Mouse (Mus musculus): Measurements from ENCODE around the gene Il2ra.

Il2ra gene

DNA sequence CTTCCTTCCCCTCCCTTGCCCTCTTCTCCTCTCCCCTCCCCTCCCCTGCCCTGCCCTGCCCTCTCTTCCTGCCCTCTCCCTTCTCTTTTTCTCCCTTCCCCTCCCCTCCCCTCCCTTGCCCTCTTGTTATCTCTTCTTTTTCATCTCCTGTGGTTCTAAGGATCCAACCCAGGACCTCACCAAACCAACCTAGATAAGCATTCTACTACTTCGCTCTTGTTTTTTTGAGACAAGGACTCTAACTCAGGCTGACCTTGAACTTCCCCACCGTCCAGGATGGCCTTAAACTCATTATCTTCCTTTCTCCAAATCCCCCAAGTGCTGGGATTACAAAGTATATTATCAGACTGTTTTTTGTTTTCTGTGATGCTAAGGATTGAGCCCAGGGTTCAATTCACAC, 10.2 kb downstream of the Il2ra start:
- no peak for DNase-seq (ENCODE audit: low read depth, low spot score)

DNA sequence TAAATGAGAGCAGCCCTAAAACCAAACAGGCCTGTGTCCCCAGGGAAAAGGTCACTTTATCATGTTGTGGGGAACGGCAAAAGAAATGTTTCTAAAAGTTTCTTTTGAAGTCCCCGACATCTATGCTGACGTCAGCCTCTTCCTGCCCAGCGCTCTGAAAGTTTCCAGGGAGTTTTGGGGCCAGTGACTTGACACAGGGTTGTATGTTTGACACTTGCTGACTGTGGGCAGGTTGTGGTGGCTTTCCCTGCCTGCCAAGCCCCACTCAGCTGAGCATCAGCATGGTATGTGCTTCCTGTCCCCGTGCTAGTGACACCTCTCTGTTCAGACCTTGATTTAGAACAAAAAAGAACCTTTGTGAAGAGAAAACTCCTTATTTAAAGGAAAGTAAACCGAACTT, 10.7 kb downstream of the Il2ra start:
- DNase-seq (ENCODE audit: low read depth, low spot score): no peak

DNA sequence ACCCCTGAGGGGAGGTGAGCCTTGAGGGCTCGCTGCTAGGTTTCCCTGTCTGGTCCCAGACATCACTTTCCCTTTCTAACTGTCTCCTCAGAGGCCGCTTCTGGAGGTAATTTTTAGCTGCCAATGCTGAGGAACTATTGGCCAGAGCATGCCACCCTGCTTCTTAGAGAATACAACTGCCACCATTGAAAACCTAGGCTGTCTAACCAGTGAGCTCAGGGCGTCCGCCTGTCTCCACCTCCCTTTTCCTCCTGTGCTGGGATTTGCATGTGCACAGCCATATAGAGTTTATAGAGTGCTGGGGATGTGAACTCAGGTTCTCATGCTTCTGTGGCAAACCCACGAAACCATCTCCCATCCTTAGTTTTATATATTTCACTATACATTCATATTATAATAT, 11.2 kb downstream of the Il2ra start:
- no peak for DNase-seq (ENCODE audit: low read depth, low spot score)

DNA sequence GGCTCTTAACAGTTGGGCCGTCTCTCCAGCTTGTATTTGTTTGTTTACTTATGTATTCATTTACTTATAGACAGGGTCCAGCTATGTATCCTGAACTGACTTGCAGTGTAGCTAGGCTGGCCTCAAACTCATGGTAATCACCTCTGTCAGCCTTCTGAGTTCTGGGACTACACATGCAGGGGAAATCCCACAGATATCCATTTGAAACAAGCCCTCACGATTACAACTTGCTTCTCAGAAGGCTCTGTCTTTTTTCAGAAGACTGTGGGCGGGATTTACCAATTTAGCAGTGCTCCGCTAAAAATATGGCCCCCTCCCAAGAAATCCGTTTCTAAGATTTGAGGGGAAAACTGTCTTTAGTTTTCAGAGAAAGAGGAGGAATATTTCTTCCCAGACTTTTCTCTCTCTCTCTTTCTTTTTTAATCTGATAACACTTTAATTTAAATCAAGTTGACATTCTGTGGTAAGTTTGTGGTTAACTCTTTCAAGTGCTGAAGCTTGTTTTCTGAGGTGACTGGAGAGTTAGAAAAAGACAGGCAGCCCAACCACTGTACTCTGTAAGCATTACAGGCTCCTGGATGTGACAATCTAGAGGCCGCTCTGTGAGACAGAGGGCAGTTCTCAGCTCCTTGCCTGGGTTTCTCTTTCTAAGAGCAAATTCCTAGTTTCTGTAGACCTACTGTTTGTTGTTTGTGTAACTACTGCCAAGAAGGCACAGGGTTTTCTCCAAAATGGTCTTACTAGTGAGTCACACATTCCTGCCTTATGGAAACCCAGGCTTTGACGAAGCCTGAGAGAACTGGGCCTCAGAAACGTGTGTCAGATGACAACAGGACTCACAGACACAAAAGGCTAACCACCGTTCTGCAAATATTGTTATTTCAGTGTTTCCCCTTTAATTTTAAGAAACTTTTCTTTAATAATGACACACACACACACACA, 12.7 kb downstream of the Il2ra start:
- peak; percentile 71 for DNase-seq (ENCODE audit: low read depth, low spot score)

DNA sequence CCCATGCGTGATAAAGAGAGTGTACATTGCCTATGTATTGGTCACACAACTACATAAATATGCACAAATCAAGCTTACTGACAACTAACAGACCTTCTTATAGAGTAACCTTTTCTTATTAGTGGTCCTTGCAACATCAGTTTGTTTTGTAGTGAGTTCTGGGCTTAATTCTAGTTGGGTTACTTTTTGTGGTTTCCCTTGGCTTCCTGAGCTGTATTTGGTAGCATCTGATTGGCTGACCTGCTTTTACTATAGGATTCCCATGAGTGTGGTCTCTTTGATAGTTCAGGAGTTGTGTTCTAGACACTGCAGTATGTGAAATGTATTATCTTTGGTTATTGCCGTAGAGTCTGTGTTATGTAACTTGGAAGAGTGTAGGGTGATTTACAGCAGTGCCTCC, 15.0 kb downstream of the Il2ra start:
- DNase-seq (ENCODE audit: low read depth, low spot score): no peak

DNA sequence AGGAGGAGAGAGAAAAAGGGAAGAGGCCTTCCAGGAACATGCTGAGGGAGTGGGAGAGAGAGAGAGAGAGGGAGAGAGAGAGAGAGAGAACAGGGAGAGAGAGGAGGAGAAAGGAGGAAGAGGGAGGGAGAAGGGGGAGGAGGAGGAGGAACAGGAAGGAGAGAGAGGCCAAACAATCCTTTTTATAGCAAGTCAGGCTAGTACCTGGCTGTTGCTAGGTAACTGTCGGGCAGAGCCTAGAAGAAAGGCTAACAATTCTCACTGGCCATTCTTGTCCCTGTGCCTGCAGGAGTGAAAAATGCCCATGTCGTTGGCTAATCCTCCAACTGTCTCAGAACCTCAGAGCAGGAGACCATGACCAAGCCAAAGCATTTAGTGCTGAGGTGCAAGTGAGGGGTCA, 16.7 kb downstream of the Il2ra start:
- peak; percentile 53 for DNase-seq (ENCODE audit: low read depth, low spot score)

DNA sequence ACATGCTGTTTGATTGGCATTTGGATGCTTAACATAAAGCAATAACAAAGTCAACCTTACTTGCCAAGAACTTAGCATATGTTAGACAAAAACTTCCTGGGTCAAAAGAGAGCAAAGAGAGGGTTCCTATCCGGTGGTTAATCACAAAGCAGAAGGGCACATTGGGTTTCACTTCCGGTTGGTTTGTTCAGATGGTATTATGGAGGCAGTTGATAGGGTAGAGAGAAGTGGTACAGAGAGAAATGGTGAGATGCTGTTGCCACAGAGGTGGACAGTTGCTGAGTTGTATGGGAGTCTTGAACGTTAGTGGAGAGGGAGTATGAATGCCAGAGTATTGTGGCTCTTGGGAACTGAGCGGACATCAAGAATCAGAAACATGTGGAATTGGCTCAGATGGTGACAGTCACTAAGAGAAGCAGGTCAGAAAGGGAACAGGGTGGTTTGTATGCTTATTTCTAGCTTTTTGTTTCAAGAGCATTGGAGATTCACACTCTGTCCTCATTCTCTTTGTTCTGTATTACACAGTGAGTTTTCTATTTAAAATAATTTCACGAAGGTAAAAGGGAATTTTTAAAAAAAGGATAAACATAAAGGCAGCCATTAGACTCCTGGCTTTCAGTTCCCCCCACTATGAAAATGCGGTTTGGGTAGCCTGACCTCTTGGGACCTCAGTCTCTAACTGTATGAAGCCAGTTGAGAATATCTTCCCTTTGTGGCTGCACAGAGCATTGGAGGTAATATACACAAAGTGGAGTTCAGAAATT, 19.7 kb downstream of the Il2ra start:
- no peak for DNase-seq (ENCODE audit: low read depth, low spot score)

DNA sequence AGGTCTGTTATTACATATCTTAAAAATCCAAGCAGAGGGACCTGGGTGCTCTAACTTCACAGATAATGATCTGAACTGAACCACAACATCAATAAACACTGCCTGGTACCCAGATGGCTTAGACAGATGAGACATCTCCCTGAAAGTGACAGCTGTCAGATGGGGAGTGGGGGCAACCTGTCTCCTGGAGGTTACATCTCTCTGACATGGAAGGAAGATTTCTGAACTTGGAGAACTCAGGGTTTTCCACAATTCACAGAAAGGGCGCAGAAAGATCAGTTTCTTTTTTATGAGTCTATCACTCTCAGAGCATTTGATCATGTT, 20.3 kb downstream of the Il2ra start:
- no peak for DNase-seq (ENCODE audit: low read depth, low spot score)

DNA sequence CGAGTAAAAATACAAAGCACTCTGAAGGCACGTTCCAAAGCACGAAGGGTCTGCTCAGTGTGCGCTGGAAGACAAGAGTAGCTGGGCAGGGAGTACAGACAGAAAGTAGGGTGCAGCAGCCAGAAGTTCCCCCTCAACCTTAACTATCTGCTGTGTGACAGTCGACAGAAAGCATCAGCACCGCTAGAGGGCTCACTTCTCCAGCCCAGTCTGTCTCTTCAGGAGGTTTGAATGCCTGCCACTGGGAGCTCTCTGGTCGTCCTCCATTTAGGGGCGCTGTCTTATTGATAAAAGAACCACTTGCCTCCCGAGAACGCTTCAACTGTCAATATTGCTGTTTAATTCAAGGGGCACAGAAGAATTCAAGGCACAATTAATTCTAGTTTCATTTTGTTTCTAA, 21.4 kb downstream of the Il2ra start:
- peak; percentile 81 for DNase-seq (ENCODE audit: low read depth, low spot score)

DNA sequence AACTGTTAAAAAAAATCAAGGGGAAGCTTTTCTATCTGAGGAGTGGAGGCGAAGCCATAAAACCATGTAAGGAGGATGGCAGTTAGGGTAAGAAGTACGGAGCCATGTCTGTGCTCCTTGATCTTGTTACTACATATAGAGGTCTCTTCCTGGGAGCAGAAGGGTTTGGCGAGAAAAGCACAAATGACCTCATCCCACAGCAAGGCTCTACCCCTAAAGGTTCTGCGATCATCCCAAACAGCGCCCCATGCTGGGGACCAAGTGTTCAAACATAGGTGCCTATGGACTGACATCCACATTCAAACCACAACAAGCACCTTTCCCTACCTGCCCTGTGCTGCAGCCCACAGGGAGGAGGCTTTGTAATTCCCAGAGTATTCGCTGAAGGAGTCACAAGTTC, 21.8 kb downstream of the Il2ra start:
- DNase-seq (ENCODE audit: low read depth, low spot score): no peak

DNA sequence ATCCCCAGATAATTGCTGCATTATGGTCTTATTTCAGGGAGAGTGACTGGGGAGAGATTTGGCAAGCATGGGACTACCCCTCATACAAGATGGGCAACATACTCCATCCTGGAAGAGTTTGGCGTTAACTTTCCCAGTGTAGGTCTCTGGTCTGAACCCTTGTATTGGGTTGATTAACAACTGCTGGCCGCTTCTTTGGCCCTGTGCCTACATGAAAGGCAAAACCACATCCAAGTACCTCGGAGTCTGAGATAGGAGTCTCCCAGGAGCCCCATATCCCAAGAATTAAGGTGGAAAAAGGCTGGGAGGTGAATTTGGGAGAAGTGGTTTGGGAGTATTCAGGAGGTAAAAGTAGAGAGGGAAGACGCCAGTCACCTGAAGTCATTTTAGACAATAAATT, 22.2 kb downstream of the Il2ra start:
- DNase-seq (ENCODE audit: low read depth, low spot score): no peak

DNA sequence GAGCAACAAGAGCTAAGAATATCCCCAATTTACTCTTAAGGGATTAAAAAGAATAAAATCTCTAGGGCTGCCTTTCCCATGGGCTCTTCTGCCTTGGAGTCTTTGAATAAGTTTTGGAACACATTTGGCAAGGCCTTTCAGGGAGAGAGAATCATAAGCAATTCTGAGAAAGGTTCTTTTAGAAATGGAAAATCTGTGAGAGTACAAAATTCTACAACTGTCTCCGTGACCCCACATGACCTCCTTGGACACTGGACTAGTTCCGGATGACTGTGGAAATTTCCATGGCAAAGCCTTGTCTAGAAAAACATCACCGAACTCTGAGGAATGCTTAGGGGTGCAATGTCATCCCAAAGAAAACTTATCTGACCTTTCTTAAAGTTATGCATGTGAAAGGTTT, 22.7 kb downstream of the Il2ra start:
- no peak for DNase-seq (ENCODE audit: low read depth, low spot score)

DNA sequence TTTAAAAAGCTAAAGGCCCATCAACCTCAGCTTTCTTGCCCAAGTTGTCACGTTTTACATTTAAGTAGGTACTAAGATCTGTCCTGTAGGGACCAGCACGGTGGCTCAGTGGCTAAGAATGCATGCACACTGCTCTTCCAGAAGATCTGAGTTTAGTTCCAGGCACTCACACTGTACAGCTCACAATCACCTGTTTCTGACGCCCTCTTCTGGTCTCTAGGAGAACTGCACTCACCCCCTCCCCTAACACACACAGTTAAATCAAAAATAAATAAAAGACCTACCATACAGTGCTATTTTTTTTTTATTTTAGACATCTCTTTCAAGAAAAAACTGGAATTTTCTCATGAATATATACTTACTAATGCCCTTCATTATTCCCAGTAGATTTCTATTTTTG, 29.5 kb downstream of the Il2ra start:
- no peak for DNase-seq (ENCODE audit: low read depth, low spot score)

DNA sequence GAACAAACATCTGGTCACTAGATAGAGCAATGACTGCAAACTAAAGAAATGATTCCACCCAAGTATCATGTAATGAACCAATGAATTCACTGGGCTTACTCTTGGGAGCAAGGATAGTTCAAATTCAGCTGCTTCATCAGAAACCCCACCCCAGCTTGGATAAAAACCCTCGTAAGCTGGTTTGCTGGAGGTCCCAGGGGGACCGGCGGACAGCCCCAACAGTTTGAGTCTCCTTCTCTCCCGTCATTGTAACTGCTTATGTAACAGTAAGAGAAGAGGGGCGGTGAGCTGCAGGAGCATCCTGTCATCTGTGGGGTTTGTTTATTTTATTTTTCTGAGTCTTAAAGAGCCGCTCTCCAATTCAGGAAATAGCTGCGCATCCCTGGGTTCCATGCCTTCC, 37.0 kb downstream of the Il2ra start:
- DNase-seq (ENCODE audit: low read depth, low spot score): no peak

DNA sequence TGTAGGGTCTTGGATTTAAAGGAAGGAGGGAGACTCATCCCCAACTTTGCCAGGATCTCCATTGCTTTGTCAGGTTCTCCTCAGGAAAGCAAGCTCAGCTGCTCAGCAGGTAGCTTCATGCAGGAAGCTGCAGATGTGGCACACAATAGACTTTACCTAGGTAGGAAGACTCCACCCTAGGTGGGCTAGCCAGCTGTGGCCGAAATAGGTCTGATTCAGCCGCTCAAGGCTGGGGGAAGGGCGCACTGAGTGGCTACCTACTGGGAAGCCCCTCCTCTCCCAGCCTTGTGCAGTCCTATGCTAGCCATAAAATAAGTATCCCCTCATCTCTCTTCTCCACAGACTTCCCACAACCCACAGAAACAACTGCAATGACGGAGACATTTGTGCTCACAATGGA, 40.1 kb downstream of the Il2ra start:
- no peak for DNase-seq (ENCODE audit: low read depth, low spot score)

DNA sequence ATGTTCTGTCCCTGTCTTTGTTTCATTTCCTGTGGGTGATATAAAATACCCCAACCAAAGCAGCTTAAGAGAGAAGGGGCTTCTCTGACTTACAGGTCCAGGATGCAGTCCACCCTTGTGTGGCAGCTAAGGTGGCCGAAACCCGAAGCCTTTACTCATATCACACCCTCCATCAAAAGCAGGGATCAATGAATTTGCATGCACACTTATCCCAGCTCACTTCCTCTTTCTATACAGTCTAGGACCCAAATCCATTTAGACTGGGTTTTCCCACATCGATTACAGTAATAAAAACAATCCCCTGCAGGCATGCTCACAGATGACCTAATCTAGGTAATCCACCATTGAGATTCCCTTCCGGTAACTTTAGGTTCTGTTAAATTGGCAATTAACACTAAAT, 43.9 kb downstream of the Il2ra start:
- no peak for DNase-seq (ENCODE audit: low read depth, low spot score)

DNA sequence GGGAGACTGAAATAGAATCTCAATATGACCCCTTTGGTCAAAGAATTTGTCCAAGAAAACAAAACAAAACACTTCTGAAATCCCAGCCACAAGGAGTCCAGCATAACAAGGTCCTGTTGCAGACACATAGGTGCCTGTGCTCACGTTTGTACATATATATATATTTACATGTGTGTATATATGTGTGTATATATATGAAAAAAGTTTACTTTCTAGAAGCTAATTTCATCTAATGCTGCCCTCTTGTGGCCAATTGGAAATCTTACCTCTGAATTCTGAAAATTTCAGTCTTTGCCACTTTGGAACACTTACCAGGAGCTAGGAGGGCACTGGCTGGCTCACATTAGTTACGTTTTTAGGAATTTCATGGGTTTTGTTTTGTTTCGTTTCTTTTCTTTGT, 44.8 kb downstream of the Il2ra start:
- DNase-seq (ENCODE audit: low read depth, low spot score): no peak

DNA sequence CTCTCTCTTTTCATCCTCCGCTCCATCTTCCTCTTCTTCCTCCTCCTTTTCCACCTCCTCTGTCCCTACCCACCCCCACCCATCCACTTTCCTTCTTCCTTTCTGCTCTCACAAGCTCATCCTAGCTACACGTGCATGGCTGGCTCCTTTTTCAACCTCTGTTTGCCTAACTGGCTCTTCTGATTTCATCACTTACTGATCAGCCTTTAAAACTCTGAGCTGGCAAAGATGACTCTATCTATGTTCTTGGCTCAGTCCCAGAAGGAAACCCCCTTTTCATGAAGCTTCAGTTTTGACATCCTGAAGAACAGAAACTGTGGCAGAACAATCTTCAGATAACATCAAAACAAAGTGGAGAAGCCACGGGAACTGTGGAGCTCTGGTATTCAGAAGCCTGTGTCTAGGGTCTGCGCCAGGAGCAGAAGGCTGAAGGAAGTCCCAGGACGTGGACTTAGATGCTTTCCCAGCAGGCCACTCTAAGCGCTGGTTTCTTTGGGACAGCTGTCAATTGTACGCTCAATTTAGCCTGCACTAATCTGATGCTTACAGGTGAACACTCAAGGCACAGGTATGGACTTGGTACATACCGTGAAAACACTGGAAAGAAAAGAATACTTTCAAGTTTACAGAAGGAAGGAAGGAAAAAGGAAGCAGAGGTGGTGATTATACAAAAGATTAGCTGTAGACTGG, 47.7 kb downstream of the Il2ra start:
- no peak for DNase-seq (ENCODE audit: low read depth, low spot score)

DNA sequence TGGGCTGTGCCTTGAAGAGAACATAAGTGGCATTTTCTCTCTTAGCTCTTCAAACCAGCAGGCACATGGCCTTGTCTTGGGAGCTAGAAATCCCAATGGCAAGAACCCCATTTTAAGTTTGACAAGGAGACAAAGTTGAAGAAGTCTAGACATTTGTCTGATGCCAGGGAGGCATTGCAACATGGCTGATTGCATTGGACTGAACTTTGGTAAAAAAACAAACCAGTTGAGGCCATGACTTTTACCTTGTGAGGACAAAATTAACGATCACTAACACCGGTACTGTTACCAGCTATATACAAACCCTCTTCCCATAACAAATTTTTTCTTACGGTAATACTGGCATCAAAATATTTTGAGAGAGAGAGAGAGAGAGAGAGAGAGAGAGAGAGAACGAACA, 50.7 kb downstream of the Il2ra start:
- DNase-seq (ENCODE audit: low read depth, low spot score): no peak

DNA sequence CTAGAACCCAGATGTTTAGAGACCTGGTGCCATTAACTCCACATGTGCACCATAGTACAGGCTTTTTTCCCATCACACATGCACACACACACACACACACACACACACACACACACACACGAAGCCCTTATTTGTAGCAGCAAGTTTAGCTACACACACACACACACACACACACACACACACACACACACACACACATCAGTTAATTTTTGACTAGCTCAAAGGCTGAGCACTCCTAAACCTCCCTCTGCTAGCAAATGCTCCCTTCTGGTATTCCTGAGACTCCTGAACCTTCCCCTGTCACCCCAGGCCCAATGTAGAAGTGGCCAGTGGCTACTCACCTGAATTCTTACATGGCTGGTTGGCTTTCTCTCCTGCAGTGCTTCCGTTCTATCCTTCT, 51.5 kb downstream of the Il2ra start:
- no peak for DNase-seq (ENCODE audit: low read depth, low spot score)

DNA sequence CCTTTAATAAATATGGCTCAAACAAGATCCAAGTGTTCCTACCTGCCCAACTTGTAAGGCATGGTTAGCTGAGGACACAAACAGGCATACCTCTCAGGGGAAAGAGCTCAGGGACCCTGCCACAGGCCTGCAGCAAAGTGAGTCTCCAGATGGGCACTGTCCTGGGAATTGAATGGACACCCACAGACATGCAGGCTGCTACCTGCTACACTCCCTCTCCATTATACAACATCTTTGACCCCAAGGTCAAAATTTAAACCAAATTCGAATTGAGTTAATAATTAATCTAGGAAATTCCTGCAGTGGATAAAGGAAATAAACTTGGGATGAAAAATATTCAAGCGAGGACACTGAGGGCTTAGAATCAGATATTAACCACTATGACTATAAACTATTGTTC, 53.3 kb downstream of the Il2ra start:
- DNase-seq (ENCODE audit: low read depth, low spot score): no peak

DNA sequence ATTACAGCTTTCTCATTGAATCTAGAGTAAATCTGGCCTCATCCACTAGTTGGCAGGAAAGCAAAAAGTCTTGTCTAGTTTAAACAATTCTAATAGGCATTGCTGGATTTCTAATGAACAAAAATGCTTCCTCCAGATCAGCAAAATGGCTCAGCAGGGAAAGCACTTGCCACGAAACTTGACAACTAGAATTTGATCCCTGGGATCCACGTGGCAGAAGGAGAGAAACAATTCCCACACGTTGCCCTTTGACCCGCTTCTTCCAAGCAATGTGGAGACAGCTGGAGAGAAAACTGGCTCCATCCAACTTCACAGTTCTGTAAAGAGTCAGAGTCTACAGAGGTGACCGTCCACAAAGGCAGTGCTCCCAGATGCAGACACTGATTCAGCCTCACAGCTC, 56.4 kb downstream of the Il2ra start:
- DNase-seq (ENCODE audit: low read depth, low spot score): no peak

DNA sequence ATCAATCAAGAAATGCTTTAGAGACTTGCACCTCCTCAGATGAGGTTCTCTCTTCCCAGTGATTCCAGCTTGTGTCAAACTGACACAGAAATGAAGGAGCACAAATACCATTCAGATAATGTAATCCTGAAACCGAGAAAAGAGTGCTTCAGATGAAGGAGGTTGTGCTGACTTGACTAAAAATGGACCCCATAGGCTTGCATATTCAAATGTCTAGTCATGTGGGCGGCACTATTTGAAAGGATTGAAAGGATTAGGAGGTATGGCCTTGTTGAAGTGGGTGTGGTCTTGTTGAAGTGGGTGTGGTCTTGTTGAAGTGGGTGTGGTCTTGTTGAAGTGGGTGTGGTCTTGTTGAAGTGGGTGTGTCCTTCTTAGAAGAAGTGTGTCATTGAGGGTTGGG, 57.3 kb downstream of the Il2ra start:
- no peak for DNase-seq (ENCODE audit: low read depth, low spot score)
